8 mouse cellular contexts compared by ENCODE assay signal in genomic region chr17:27857649-27858475, GRCm38 (mm10). TPM values are rescaled to one million over a fixed set of nuclear protein-coding genes. Genes with fewer than 3 reads are reported as not detected.
A peak's percentile ranks its signal among the peaks of the same experiment; 100 is the strongest.
DNase-seq lines count a peak whose midpoint lies in the region; ATAC-seq lines count a peak whose summit lies in the region.

No protein-coding gene starts in this region.

- peaks cover 6% of the 10 kb centered on the region; the same call in 1 of the 2 replicates for H3K36me3 ChIP-seq in lung, embryonic 16.5 days (ENCODE audit: control insufficient read depth, insufficient read depth, low read length)
- H3K36me3 ChIP-seq in forebrain, embryonic 12.5 days (replicated peaks) = peaks cover 16% of the 10 kb centered on the region
- peaks cover 4% of the 10 kb centered on the region; the same call in 1 of the 2 replicates for H3K36me3 ChIP-seq in liver, embryonic 11.5 days (ENCODE audit: control insufficient read depth, insufficient read depth, low read length)

- peak overlapping the region; percentile 80 for H3K4me2 ChIP-seq in lung, embryonic 16.5 days (ENCODE audit: low read depth, low read length)
- peak overlapping the region; percentile 87 for H3K4me2 ChIP-seq in forebrain, embryonic 12.5 days
- H3K4me2 ChIP-seq in liver, embryonic 11.5 days = peak overlapping the region; percentile 77

- peaks cover 17% of the 10 kb centered on the region for H3K4me1 ChIP-seq in lung, embryonic 16.5 days (replicated peaks; ENCODE audit: control insufficient read depth, insufficient read depth, low read length)
- H3K4me1 ChIP-seq in forebrain, embryonic 12.5 days = peaks cover 27% of the 10 kb centered on the region
- H3K4me1 ChIP-seq in liver, embryonic 11.5 days (replicated peaks; ENCODE audit: control insufficient read depth, insufficient read depth, low read length) = peaks cover 25% of the 10 kb centered on the region

- no peaks in the 10 kb centered on the region for H3K9me3 ChIP-seq in lung, embryonic 16.5 days (ENCODE audit: control insufficient read depth, low read length)
- H3K9me3 ChIP-seq in forebrain, embryonic 12.5 days = no peaks in the 10 kb centered on the region
- H3K9me3 ChIP-seq in liver, embryonic 11.5 days (ENCODE audit: control insufficient read depth, low read length) = no peaks in the 10 kb centered on the region

- no peak for DNase-seq in lung, postnatal 10 days
- no peak for DNase-seq in liver, embryonic 11.5 days (ENCODE audit: low spot score)
- peak; percentile 10 to 37 for DNase-seq in spleen, postnatal 36 days (ENCODE audit: low spot score in 2 of 2)
- DNase-seq in thymus, postnatal 25 days = no peak
- no peak for DNase-seq in layer of hippocampus, adult 9-10 months (ENCODE audit: low spot score)
- no peak for DNase-seq in layer of hippocampus, postnatal 10 days (ENCODE audit: low spot score in 2 of 2)

- H3K27me3 ChIP-seq in lung, embryonic 16.5 days (ENCODE audit: control insufficient read depth, insufficient read depth, low read depth, low read length) = no peaks in the 10 kb centered on the region
- H3K27me3 ChIP-seq in forebrain, embryonic 12.5 days = no peaks in the 10 kb centered on the region
- no peaks in the 10 kb centered on the region for H3K27me3 ChIP-seq in liver, embryonic 11.5 days (replicated peaks; ENCODE audit: control insufficient read depth, insufficient read depth, low read length)

- H3K4me3 ChIP-seq in lung, embryonic 16.5 days (ENCODE audit: low read length) = peak overlapping the region; percentile 92
- peak overlapping the region; percentile 92 for H3K4me3 ChIP-seq in forebrain, embryonic 12.5 days (replicated peaks)
- H3K4me3 ChIP-seq in liver, embryonic 11.5 days (ENCODE audit: low read depth, low read length) = peak overlapping the region; percentile 88

- ATAC-seq in lung, embryonic 16.5 days (ENCODE audit: low read depth) = no peak
- no peak for ATAC-seq in forebrain, embryonic 12.5 days (ENCODE audit: low FRiP score)
- ATAC-seq in liver, embryonic 11.5 days (replicated peaks; ENCODE audit: low FRiP score) = 0 out of 2 replicates have a peak, but pooled peaks have one; percentile 29

- 30% methylated on average over 11 of the region's 11 CpGs for WGBS in lung, embryonic 16.5 days
- 61% methylated on average over 11 of the region's 11 CpGs for WGBS in forebrain, embryonic 12.5 days
- WGBS in liver, embryonic 11.5 days = 29% methylated on average over 11 of the region's 11 CpGs

- no peak overlapping the region for H3K27ac ChIP-seq in lung, embryonic 16.5 days (ENCODE audit: low read length)
- H3K27ac ChIP-seq in forebrain, embryonic 12.5 days = no peak overlapping the region
- H3K27ac ChIP-seq in liver, embryonic 11.5 days (ENCODE audit: low read depth, low read length) = peak overlapping the region; percentile 54

- peak overlapping the region; percentile 91 for H3K9ac ChIP-seq in lung, embryonic 16.5 days (ENCODE audit: low read length)
- peak overlapping the region; percentile 89 for H3K9ac ChIP-seq in forebrain, embryonic 12.5 days
- peak overlapping the region; percentile 94 for H3K9ac ChIP-seq in liver, embryonic 11.5 days (ENCODE audit: low read depth, low read length)

RNA-seq across cellular contexts. Expression of gene Uhrf1bp1, which starts 1.6 kb away (rescaled TPM):
- 3.7 and 4.6 TPM in 2 replicates for polyA plus RNA-seq in lung, embryonic 16.5 days (2015; fragmentation: Nextera tagmentation; extraction: Ambion mirVana)
- polyA plus RNA-seq in forebrain, embryonic 12.5 days (2016; fragmentation: Nextera tagmentation; extraction: Ambion mirVana) = 10.0 and 10.5 TPM in 2 replicates
- 9.2 and 9.4 TPM in 2 replicates for polyA plus RNA-seq in liver, embryonic 11.5 days (2014; fragmentation: Nextera tagmentation; extraction: Ambion mirVana)
- total RNA-seq in layer of hippocampus, postnatal 10 days (2021) = 10 to 100 TPM; 19.5 to 22.7 TPM

RNA-seq across cellular contexts. Expression of gene Snrpc, which starts 19.9 kb away (rescaled TPM):
- 296 and 313 TPM in 2 replicates for polyA plus RNA-seq in lung, embryonic 16.5 days (2015; fragmentation: Nextera tagmentation; extraction: Ambion mirVana)
- polyA plus RNA-seq in forebrain, embryonic 12.5 days (2016; fragmentation: Nextera tagmentation; extraction: Ambion mirVana) = 367 and 371 TPM in 2 replicates
- polyA plus RNA-seq in liver, embryonic 11.5 days (2014; fragmentation: Nextera tagmentation; extraction: Ambion mirVana) = 305 and 315 TPM in 2 replicates
- total RNA-seq in layer of hippocampus, postnatal 10 days (2021) = 10 to 100 TPM; 77.2 to 83.4 TPM

RNA-seq across cellular contexts. Expression of gene D17Wsu92e, which starts 37.4 kb away (rescaled TPM):
- 14.6 and 16.9 TPM in 2 replicates for polyA plus RNA-seq in lung, embryonic 16.5 days (2015; fragmentation: Nextera tagmentation; extraction: Ambion mirVana)
- polyA plus RNA-seq in forebrain, embryonic 12.5 days (2016; fragmentation: Nextera tagmentation; extraction: Ambion mirVana) = 11.1 and 11.4 TPM in 2 replicates
- 19.2 and 22.7 TPM in 2 replicates for polyA plus RNA-seq in liver, embryonic 11.5 days (2014; fragmentation: Nextera tagmentation; extraction: Ambion mirVana)
- total RNA-seq in layer of hippocampus, postnatal 10 days (2021) = 100 to 1,000 TPM in 1 of 2 experiments, 10 to 100 TPM in 1; 99.8 to 105 TPM

RNA-seq across cellular contexts. Expression of gene Anks1, which starts 51.2 kb away (rescaled TPM):
- 18.1 and 20.2 TPM in 2 replicates for polyA plus RNA-seq in lung, embryonic 16.5 days (2015; fragmentation: Nextera tagmentation; extraction: Ambion mirVana)
- polyA plus RNA-seq in forebrain, embryonic 12.5 days (2016; fragmentation: Nextera tagmentation; extraction: Ambion mirVana) = 61.0 and 84.9 TPM in 2 replicates
- 8.3 and 8.9 TPM in 2 replicates for polyA plus RNA-seq in liver, embryonic 11.5 days (2014; fragmentation: Nextera tagmentation; extraction: Ambion mirVana)
- total RNA-seq in layer of hippocampus, postnatal 10 days (2021) = 10 to 100 TPM; 40.2 to 46.0 TPM

RNA-seq across cellular contexts. Expression of gene Taf11, which starts 51.8 kb away (rescaled TPM):
- 62.1 and 67.1 TPM in 2 replicates for polyA plus RNA-seq in lung, embryonic 16.5 days (2015; fragmentation: Nextera tagmentation; extraction: Ambion mirVana)
- polyA plus RNA-seq in forebrain, embryonic 12.5 days (2016; fragmentation: Nextera tagmentation; extraction: Ambion mirVana) = 100 and 101 TPM in 2 replicates
- polyA plus RNA-seq in liver, embryonic 11.5 days (2014; fragmentation: Nextera tagmentation; extraction: Ambion mirVana) = 61.0 and 70.0 TPM in 2 replicates
- 10 to 100 TPM; 31.0 to 31.1 TPM for total RNA-seq in layer of hippocampus, postnatal 10 days (2021)

Comparison
In these comparisons a context has a peak if more than half of its experiments do, and no peak if none do; other contexts are left out.
1. DNase-seq: peak in spleen, postnatal 36 days (2 of 2); none in lung, postnatal 10 days (single experiment), liver, embryonic 11.5 days (single experiment), thymus, postnatal 25 days (single experiment), layer of hippocampus, adult 9-10 months (single experiment) and layer of hippocampus, postnatal 10 days (0 of 2).
2. Peak in every context shown above with its lines, with median percentiles within 50 percentile points of each other: H3K4me2 ChIP-seq, H3K4me3 ChIP-seq and H3K9ac ChIP-seq.